Mouse (Mus musculus) forebrain, embryonic 13.5 days (tissue): ENCODE data around the gene Zfp113. TPM values are rescaled to one million over a fixed set of nuclear protein-coding genes. Genes with fewer than 3 reads are reported as not detected.

Source experiments
- microRNA counts: library from miRNA; unstranded; fragments of <30 nt; microRNA quantifications from one replicate; lab custom pipeline; 2016
- microRNA-seq: library from miRNA; unstranded; fragments of <30 nt; microRNA quantifications from one replicate; pipeline ENCODE4, GENCODE M21; 2016
- polyA plus RNA-seq: library from polyadenylated mRNA; unstranded; fragments of >200 nt; fragmentation: Nextera tagmentation; extraction: Ambion mirVana; gene quantifications from 2 replicates; pipeline ENCODE4 v1.2.1, GENCODE M21; 2015

Zfp113 gene
- polyA plus RNA-seq, 1 experiment from 2014 or later = 46.1 TPM

MicroRNAs encoded within 50 kb of the gene (microRNA counts, 519-probe panel; counts per million panel counts)
- 5,488 counts per million, percentile 94 among the panel's probes with 10 or more counts for microRNA mmu-miR-106b (lab: Ali Mortazavi, UCI)
- 6,496 counts per million, percentile 98 among the panel's probes with 10 or more counts for microRNA mmu-miR-25 (lab: Ali Mortazavi, UCI)
- microRNA mmu-miR-93 (lab: Ali Mortazavi, UCI) = 5,507 counts per million, percentile 94 among the panel's probes with 10 or more counts

Small RNA genes within 50 kb of the gene (microRNA-seq; reads per million reads assigned to microRNA genes)
- gene Mir106b = 15,644 reads per million, percentile 96 among the genes with 10 or more reads in this experiment
- 769 reads per million, percentile 76 among the genes with 10 or more reads in this experiment for gene Mir25
- 25,373 reads per million, percentile 98 among the genes with 10 or more reads in this experiment for gene Mir93

Other genes with a start within 250 kb of the Zfp113 start
- gene Cyp3a13, start 234.1 kb downstream of the Zfp113 start, polyA plus RNA-seq = not detected in 2 replicates
- 0.04 TPM in 1 of 2 replicates, not detected in the other for gene Gjc3, start 192.6 kb downstream of the Zfp113 start, polyA plus RNA-seq
- not detected in 2 replicates for gene Azgp1, start 174.2 kb downstream of the Zfp113 start, polyA plus RNA-seq
- not detected in 2 replicates for gene Smok3a, start 134.5 kb downstream of the Zfp113 start, polyA plus RNA-seq
- gene Smok3b, start 134.3 kb downstream of the Zfp113 start, polyA plus RNA-seq = not detected in 2 replicates
- not detected in 2 replicates for gene Smok3c, start 102.5 kb downstream of the Zfp113 start, polyA plus RNA-seq
- gene Zkscan1, start 70.7 kb downstream of the Zfp113 start, polyA plus RNA-seq = 24.7 and 27.5 TPM in 2 replicates
- 111 and 123 TPM in 2 replicates for gene Zscan21, start 38.8 kb downstream of the Zfp113 start, polyA plus RNA-seq
- gene Cops6, start 5.3 kb upstream of the Zfp113 start, polyA plus RNA-seq = 308 and 315 TPM in 2 replicates
- 29.2 and 29.7 TPM in 2 replicates for gene Ap4m1, start 16.3 kb upstream of the Zfp113 start, polyA plus RNA-seq
- 258 and 276 TPM in 2 replicates for gene Mcm7, start 16.7 kb upstream of the Zfp113 start, polyA plus RNA-seq
- gene Taf6, start 31.7 kb upstream of the Zfp113 start, polyA plus RNA-seq = 115 and 121 TPM in 2 replicates
- gene Cnpy4, start 31.7 kb upstream of the Zfp113 start, polyA plus RNA-seq = 48.1 and 48.2 TPM in 2 replicates
- 10.8 and 12.2 TPM in 2 replicates for gene Mblac1, start 38.6 kb upstream of the Zfp113 start, polyA plus RNA-seq
- not detected in 2 replicates for gene Nxpe5, start 70.2 kb upstream of the Zfp113 start, polyA plus RNA-seq
- gene Lamtor4, start 99.7 kb upstream of the Zfp113 start, polyA plus RNA-seq = 67.4 TPM in 2 replicates
- gene BC037034, start 108.3 kb upstream of the Zfp113 start, polyA plus RNA-seq = 9.1 and 10.0 TPM in 2 replicates
- 1.6 and 2.8 TPM in 2 replicates for gene Gal3st4, start 117.1 kb upstream of the Zfp113 start, polyA plus RNA-seq
- gene Gm43720, start 124.2 kb upstream of the Zfp113 start, polyA plus RNA-seq = 0.09 and 0.18 TPM in 2 replicates
- 137 and 160 TPM in 2 replicates for gene Gpc2, start 124.3 kb upstream of the Zfp113 start, polyA plus RNA-seq
- gene Stag3, start 124.5 kb upstream of the Zfp113 start, polyA plus RNA-seq = 2.4 and 2.9 TPM in 2 replicates
- gene Pvrig, start 186.2 kb upstream of the Zfp113 start, polyA plus RNA-seq = not detected in 2 replicates